Mouse (Mus musculus) right cerebral cortex, postnatal 36 days (tissue): ENCODE measurements around the gene Ftsj3.
A peak's percentile ranks its signal among the peaks of the same experiment; 100 is the strongest.

Experiments used
- DNase-seq, 2 experiments: peaks; one replicate each; pipeline ENCODE4 v3.0.0; 2022; ENCODE audit warnings: low spot score in 2 of 2, mixed read lengths in 1 of 2

Gene Ftsj3

GRCm38 (mm10) chr11:106255685-106256451 is at the start of gene Ftsj3, which contains the start of gene Psmc5:
Ftsj3 (minus strand) TSS chr11:106256079.
Psmc5 (plus strand) TSS chr11:106256154.
- peak; percentile 96 to 97 for DNase-seq

GRCm38 (mm10) chr11:106305348-106306064 is 49.6 kb upstream of the Ftsj3 start:
- DNase-seq: no peak

DNA sequence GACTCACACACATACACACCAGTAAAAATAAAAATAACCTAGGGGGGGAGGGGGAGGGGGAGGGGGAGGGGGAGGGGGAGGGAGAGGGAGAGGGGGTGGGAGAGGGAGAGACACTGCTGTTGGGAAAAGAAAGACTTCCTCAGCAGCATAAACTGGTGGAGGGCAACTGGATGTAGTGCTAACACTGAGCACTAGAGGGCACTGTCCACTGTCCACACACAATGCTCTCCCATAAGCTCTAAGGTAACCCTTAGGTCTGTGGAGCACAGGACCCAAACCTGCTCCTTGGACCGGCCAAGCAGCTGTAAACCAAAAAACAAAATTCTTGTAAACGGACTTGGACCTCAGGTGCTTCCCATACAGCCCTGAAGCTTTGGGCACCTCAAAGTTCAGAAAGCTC is 46.8 kb upstream of the Ftsj3 start:
- no peak for DNase-seq

DNA sequence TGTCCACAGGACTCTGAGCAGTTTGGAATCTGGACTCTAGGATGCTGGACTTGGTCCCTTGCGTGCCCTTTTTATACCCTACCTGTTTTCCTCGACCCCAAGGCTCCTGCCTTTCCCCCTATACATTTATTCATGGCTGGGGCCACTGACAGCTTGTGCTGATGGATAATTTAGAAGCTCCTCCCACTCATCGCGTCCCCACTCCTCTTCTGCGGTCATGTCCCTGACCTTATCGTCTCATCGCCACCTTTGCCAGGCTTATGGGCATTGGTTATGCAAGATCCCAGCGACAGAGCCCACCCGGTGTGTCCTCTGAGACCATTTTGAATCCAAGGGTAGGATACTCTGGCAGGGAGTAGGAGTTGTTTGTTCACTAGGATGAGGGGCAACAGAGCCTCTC is 45.9 kb upstream of the Ftsj3 start, which contains the start of gene Gh:
Gene Gh, minus strand, starts transcription at position 101 of the 400 bp plus-strand sequence.
- DNase-seq: no peak

- no peak for DNase-seq
Observed at GRCm38 (mm10) chr11:106291861-106292260, 36.0 kb upstream of the Ftsj3 start.

- DNase-seq: no peak
Observed at GRCm38 (mm10) chr11:106290376-106290775, 34.5 kb upstream of the Ftsj3 start.

DNA sequence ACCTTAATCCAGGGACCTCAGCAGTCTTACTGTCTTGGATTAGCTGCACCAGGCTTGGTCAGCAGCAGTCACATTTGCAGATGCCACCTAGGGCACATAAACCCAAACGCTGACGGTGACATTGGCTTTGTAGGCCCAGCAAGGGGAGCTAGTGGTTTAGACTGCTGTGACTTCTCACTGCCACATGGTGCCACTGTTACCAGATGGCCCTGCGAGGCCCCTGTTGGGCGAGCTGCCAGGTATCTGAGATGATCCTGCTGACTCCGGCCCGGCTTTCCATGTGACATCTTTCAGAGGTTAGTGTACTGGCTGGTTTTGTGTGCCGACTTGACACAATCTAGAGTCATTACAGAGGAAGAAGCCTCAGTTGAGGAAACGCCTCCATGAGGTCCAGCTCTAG is 33.5 kb upstream of the Ftsj3 start:
- no peak for DNase-seq

DNA sequence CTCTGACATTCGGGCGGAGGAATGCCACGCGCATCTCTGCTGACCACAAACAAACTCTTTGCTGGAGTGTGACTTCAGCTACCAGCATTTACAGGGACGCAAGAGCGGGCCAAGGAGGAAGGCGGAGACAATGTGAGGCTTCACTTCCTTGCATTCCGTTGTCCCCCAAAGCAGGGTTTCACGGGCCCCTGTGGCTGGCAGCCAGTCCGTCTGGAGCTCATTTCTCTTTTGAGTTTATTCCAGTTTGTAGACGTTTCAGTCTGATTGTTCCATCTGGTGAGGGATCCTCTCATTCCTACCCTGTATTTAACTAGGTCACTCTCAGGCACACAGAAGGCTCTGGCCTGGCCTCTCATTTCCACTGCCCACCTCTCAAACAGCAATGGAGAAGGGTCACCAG is 31.1 kb upstream of the Ftsj3 start:
- DNase-seq: no peak

DNA sequence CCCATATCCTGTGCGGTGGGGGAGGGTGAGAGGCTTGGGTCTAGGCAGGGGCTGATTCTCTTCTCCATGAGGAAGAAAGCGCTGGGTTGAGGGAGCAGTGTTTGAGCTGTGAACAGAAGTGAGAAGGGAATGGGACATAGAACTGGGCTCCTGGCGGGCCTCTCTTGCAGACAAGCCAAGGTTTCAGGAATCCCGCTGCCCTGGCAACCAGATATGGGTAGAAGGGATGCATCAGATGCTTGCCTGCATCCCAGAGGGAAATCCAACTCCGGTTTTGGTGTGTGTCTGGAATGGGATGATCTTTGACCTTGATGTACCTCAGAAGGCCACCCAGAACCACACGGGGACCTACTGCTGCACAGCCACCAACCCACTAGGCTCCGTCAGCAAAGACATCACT is 30.3 kb upstream of the Ftsj3 start:
- DNase-seq: no peak

- no peak for DNase-seq
Observed at GRCm38 (mm10) chr11:106284126-106284525, 28.2 kb upstream of the Ftsj3 start.

DNA sequence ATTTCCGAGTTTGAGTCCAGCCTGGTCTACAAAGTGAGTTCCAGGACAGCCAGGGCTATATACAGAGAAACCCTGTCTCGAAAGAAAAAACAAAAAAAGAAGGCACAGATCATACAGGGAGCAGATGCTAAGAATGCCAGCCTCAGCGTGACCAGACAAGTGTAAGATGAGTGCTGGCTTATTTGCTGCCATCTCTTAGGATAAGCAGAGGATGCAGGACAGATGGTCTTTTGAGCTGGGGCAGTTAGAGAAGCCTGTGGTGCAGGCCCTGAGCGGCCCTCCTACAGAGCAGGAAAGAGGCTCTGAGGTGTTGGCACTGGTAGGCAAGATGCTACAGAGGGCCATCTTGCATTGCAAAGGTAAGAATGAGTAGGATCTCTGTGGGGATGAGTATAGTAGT is 27.5 kb upstream of the Ftsj3 start:
- no peak for DNase-seq

GRCm38 (mm10) chr11:106282452-106282851 is 26.6 kb upstream of the Ftsj3 start:
- no peak for DNase-seq

GRCm38 (mm10) chr11:106276454-106276853 is 20.6 kb upstream of the Ftsj3 start, which contains the start of gene Tcam1:
Tcam1 (plus strand) TSS chr11:106276672.
- peak; percentile 86 to 87 for DNase-seq

DNA sequence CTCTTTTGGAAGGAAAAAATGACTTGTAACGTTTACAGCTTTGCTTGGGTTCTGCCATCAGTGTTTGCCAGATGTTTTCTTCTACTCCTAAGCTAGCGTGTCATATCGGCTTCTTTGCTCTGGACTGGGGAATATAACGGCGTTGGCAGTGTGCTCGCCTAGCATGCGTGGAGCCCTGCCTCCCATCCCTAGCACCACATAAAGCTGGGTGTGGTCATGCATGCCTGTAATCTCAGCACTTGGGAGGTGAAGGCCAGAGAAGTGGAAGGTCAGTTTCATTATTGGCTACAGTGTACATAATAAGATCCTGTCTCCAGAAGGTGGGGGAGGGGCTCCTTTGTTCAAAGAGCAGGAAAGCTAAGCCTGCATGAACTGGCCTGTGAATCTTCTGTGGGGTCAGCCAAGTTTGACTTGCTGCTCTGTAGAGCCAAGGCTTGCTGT is 19.1 kb upstream of the Ftsj3 start:
- no peak for DNase-seq

GRCm38 (mm10) chr11:106274374-106274773 is 18.5 kb upstream of the Ftsj3 start:
- DNase-seq: no peak

- DNase-seq: no peak
Observed at GRCm38 (mm10) chr11:106273811-106274210, 17.9 kb upstream of the Ftsj3 start.

GRCm38 (mm10) chr11:106273311-106273684 is 17.4 kb upstream of the Ftsj3 start:
- DNase-seq: no peak

DNA sequence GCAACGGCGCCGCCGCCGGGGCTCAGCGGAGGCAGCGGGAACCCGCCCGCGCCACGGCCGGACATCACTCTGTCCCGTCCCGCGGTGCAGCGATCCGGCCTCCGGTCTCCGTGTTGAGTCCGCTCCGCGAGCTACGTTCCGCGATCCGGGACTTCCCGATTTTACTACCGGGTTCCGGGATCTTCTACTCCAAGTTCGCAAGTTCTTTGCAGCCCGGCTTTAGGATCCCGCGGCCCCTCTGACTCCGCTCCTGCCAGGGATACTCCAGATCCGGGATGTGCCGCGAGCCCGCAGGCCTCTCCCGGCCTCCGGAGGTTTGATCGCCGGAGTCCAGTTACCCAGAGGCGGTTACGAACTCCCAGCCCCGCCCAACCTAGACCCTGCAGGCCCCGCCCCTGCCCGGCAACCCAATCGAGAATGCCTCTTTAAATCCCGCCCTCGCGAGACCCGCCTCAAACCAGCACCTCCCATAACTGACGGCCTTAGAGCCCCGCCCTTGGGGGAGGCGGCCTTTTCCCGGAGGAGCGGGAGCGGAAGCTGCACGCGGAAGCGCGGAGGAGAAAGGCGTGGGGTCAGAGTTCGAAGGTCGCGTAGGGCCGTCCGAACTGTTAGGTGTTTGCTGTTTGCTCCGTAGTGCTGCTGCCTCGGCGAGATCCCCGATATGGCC is 16.9 kb upstream of the Ftsj3 start, which contains the start of gene Smarcd2:
Gene Smarcd2, minus strand, starts transcription at position 329 of the 667 bp plus-strand sequence.
- peak; percentile 99 for DNase-seq

DNA sequence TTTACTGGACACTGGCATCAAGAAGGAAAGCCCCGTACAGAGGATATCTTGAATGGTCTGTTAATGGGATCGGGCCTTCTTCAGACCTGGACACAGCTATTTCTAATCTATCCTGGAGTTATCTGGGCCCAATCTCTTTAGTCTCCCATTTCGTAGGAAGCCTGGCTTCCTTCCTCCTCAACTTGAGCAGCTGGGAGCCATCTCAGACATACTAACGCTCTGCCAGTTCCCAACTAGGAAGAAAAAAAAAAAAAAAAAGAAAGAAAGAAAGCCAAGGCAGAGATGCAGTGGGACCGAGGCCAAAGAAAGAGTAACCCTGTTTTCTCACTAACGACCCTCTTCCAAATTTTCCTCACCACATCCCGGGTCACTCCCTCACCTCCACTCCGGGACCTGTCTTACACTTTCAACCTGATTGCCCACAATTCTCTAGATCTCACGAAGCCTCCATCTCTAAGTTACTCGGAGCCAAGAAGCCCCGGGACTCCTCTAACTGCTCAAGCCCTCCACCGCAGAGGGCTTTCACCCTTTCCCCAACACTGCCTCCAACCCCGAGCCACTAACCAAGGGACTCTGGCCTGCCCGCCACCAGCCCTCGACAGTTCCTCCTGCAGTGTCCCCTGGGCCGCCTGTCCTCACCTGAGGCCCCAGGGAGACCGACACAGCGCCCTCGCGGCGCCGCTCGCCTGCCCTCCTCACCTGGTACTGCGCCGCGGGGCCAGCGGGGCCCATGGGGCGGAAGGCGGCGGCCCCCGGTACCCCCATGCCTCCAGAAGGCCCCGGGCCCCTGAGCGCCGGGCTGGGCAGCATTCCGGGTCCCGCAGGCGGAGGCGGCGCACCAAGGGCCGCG is 16.1 kb upstream of the Ftsj3 start:
- no peak for DNase-seq

DNA sequence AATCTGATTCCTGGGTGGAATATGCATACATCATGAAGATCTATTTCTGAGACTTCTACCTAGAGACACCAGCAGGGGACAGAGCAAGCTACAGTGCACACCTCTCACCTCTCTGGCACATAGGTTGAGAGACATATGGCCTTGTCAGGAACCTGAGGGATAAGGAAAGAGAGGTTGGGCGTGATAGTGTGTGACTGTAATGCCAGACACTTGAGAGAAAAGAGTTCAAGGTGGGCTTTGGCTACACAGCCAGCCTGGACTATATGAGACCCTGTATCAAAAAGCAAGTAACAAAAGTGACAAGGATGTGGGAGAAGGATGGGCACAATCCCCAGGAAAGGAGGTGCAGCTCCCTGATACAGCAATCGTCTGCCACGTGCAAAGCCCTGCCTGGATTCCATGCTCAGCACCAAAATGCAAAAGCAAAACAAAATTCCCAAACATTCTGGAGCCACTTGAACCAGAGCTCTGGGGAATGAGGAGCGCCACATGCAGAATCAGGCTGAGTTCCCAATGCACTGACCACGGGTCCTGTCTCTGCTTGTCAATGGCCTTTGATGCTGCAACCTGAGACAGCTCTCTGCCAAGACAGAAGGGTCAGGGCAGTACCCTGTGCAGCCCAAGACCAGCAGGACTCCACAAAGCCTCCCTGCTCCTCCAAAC is 15.4 kb upstream of the Ftsj3 start:
- DNase-seq: no peak

GRCm38 (mm10) chr11:106269060-106269431 is 13.2 kb upstream of the Ftsj3 start:
- DNase-seq: no peak
